Mouse (Mus musculus): ENCODE measurements at regions not wholly inside any gene's neighbourhood (a gene's known extent, or its start where the extent isn't known, plus 50 kb on each side); places are given as distances from the start of the nearest gene placed in this dataset.

DNA sequence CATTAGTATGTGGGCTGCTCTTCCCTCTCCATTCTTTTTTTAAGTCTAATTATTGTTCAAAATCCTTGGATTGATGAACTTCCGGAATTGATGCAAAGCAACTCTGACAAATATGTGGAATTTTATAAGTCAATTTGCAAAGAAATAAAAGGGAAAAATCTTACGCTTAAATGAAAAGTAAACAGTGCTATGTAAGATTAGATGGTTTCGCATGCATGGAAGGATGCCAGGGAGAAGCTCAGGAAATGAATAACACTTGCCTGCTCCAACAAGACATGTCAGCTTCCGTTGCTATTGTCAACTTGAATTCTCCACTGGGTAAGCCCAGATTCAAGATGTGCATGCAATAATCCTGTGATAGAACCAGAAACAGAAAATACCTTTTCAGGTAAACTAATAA is 357.2 kb upstream of the Actbl2 start:
- DNase-seq (ENCODE audit: low spot score), result no peak

DNA sequence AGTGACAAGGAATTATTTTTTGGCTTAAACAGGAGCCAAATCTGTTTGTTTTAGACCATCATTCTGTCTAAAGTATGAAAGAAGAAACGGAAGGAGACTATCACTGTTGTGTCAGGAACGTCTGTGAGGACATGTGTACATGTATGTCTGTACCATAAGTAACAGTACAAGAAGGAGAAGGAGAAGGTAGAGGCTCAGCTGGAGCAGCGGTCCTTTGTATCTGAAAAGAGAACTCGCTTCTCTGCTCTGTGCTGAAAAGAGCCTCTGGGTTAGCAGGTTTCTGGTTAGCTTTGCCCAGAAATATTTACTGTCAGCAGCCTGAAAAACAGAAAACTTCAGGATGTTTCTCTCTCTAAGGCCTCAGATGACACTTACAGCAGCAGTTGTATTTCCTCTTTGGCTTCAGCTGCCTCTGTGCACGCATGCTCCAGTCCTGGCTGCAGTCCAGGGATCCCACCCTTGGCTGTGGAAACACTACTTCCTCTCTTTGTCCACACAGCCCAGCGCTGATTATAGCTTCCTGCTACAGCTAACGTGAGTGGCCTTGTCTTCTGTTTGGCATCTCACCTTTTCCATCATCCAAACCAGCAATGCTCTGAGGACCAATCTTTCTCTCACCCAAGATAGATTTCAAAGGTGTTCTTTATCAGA is 351.7 kb upstream of the Actbl2 start:
- peak; percentile 25 for DNase-seq (ENCODE audit: low spot score)

DNA sequence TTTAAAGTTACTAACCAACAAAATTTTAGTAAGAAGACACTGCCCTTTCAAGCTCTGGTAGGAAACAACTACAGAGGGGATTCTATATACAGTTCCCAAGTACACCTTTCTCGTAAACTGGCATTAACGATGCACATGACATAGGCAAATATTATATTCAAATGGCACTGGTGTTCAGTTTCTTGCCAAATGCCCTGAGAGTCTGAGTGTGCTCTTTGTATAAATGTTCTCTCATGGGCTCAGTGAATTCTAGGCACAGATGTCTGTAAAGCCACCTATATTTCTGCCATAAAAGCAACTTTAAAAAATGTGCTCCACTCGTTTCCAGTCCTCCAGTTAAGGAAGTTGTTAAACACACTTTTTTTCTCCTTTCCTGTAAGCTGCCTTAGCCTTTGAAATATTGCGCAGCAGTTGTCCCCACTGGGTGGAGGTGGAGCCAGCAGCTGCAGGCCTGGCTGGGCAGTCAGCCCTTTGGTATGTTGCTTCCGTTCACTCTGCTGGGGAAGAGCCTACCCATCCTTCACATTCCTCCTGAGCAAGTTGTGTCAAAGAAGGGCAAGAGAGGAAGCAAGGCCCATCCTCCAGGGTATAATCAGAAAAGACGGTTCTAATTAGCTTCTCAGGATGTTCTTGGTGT is 347.4 kb upstream of the Actbl2 start:
- DNase-seq (ENCODE audit: low spot score), result no peak

DNA sequence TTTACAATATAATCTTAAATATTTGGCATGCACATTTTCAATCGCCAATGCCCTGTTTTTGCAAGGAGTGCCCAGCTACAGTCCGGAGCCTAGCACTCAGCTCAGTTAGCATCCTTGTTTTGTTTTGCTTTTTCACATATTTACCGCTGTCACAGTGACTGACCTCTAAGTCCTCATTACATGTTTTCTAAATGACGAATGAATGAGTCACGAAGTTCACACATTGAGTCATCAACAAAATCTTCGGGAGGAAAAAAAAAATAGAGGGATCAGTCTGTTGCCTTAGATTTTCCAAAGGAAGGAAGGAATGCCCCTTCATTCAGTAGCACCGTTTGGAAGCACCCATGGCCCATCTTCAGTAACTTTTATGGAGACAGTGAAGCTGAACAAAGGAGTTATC is 342.9 kb upstream of the Actbl2 start:
- no peak for DNase-seq (ENCODE audit: low spot score)

DNA sequence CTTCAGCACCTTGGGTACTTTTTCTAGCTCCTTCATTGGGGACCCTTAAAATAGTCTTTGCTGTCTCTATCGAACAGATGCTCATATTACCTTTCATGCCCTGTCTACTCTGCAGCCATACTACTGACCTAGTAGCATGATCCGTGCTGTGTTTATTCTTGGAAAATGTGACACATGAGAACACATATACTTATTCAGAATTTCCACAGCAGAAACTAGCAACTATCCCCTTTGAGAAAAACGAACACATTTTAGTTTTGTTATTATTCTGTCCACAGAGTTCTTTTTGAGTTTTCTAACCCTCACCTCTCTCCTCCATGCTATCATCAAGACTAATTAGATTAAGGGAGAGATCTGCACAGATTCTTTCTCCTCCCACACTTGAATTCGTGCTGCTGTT is 341.6 kb upstream of the Actbl2 start:
- DNase-seq (ENCODE audit: low spot score), result no peak

DNA sequence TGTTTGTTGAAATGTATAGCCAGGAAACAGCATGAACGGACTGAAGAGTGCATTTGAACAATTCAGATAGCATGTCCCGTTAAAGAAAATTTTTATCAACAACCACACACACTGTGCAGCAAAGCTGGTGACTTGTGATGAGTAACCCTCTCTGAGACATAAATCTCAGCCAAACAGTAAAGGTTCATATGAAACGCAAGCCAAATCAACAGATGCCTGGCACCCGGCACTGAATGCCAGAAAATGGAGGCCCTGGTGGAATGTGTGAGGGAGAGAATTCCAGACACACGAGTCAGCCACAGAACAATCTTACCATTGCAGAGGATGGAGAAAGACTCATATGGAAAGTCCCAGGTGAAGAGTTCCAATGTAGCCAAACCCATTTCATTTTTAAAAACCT is 341.1 kb upstream of the Actbl2 start:
- DNase-seq (ENCODE audit: low spot score), result no peak

DNA sequence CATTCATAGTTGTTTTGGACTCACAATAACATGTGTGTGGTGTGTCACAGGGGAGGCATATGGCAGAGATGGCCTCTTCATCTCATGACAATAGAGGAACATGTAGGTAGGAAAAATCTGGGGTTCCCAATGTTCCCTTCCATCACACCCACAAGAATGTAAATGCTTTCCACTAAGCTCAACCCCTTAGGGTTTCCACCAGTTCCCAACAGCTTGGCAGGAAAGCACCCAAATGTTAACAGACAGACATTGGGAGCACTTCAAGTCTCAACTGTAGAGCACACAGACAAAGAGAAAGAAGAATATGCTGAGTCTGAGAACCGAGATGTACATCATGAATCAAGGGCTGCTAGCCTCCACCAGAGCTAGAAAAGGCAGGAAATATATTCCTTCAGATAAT is 339.7 kb upstream of the Actbl2 start:
- DNase-seq (ENCODE audit: low spot score), result no peak

DNA sequence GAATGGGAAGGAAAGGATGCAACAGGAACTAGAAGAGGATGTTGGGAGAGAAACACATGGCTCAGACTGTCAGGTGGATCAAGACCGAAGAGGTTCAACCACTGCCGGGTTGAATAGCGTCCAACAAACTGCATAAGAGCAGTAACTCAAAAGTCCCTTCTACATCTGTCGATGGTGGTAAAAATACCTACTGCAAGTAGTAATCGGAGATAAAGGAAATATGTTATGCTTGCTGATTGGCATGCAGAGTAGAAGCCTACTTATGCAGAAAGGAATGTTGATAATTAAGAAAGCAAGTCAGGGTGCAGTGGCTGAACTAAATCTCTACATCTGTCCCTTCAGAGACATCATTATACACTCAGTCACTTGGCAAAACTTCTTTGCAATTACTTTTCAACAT is 330.9 kb upstream of the Actbl2 start:
- no peak for DNase-seq (ENCODE audit: low spot score)

DNA sequence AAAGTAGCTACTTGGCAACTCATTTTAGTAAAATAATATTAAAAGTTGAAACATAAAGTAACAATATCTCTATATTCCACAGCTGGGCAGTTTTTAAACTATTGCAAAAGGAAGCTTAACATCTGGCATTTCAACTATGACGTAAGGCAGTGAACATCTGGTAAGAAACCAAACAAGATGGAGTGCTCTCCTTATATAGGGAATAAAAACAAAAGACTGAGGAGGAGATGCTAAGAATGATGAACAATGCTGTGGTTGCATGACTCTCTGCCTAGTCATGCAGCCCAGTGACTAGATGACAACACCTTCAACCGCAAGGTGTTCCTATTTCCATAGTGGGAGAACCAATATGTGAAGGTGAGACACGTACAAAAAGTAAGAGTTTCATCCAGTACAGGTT is 329.9 kb upstream of the Actbl2 start:
- DNase-seq (ENCODE audit: low spot score), result no peak

DNA sequence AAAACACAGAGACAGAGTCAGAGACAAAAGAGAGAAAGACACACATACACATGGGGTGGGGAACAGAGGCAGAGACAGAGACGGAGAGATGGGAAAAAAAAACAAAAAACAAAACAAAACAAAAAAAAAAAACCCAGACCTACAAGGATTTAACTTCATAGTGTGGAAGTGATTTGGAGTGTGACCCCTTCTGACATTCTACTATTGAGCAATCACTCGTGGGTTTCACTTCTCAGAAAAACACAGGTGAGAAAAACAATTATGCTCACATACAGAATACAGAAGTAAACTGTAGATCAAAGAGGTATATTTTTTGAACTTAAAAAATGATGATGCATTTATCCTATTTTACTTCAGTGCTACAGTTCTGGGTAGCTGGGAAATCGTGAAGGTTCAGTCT is 326.7 kb upstream of the Actbl2 start:
- DNase-seq (ENCODE audit: low spot score), result no peak

DNA sequence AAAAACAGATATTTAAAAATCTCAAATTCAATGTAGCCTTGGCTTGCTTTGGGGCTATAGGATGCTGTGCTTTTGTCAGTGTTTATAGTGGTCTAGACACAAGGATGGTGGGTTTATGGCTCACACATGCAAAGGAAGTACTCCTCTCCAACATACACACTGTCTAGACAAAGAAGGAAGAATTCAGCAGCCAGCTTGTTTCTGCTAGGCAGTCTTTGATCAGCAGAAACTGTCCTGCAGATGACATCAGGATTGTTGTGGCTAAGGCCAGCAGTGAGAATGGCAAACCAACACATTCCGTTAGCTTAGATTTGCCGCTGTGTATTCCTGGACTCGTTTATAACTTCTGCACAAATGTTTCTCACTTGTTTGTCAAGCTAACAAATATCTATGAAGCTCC is 325.9 kb upstream of the Actbl2 start:
- DNase-seq (ENCODE audit: low spot score), result no peak

DNA sequence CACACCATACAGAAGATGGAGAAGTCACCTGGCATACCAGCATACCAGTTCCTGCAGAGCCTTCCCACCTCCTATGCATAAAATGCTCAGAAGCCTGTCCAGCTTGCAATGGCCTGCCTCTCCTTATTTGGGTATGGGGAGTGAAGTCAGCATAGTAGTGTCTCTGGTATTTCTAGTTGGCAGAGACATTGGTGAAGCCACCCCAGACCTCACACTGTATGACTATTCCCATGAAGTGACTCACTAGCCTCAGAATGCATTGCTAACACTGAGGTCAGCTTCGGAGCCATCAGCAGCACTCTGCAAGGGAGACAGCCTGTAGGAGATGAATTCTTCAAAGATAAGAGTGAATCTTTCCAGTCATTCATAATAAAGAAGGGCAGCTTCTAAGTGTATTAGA is 325.2 kb upstream of the Actbl2 start:
- no peak for DNase-seq (ENCODE audit: low spot score)

DNA sequence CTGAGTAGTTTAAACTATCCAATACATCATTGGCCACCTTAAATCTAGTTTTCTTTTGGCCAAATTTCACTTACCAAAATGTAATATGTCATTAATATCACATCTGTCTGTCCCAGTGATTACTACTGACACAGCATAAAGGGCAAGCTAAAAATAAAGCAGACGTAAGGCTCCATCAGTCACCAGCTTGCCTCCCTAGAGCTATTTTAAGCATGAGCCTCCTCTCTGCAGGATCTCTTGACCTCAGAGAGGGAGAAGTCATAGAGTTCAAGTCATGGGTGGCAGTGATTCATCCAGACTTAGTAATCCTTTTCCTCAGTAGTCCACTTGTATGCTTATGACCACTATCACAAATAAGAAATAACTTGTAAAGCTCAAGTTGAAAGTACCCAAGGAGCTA is 313.2 kb upstream of the Actbl2 start:
- DNase-seq (ENCODE audit: low spot score), result no peak

DNA sequence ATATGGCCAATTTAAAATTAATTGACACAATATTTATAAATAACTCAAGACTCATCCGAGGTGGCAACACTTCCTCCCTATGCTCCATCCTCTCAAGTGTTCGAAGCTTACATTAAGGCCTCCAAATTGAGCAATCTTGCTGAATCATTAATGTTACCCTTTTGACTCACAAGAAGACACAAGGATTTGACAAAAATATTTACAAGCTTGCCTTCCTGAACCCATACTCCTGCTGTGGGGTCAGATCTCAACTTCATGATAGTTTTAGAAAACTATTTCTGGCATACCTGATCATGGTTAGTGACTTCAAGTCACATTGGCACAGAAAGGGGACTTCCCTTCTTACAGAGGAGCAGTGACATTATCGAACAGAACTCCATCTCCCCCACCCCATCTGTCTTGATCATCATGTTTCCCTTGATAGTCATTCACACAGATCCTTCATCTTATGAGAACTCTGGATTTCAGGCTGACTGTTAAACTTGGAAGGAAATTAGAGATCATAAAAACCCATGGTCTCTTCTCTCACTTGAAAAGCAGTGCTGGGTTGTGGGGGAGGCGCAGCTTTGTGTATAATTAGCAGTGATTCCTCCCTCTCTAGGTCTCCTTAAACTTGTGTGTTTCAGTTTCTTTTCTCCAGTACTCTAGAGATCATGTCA is 311.7 kb upstream of the Actbl2 start:
- DNase-seq (ENCODE audit: low spot score), result no peak

DNA sequence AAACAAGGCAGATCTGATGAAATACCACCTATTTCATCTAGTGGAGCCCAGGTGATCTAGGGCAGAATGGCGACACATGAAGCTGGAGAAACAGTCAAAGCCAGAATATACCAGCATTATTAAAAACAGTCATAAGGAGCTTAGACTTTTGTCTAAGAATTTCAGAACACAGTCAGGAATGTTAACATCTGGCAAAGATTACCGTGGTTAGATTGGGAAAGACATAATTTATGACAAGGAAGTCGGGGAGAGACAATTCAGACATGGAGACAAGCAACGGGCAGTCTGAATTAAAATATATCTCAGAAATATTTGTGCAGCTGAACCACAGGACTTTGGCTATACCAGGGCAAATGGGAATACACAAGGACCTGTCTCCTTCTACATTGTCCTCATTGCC is 310.8 kb upstream of the Actbl2 start:
- DNase-seq (ENCODE audit: low spot score), result no peak

DNA sequence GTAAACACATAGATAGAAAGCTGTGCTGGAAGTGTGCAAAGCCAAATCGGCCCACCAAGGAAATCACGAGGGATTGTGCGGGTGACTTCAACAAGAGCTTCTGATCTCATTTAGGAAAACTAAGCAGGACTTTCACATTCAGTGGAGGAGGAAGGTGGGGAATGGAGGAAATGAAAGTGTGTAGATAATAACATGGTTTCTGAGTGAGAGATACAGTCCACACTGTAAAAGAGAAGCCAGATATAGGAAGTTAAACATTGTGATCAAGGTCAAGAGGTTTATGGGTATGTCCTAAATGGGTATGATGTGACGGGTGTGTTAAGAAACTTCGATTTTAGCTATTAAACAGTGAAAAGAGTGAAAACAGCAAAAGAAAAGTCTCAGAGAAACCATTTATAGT is 310.1 kb upstream of the Actbl2 start:
- DNase-seq (ENCODE audit: low spot score), result no peak

DNA sequence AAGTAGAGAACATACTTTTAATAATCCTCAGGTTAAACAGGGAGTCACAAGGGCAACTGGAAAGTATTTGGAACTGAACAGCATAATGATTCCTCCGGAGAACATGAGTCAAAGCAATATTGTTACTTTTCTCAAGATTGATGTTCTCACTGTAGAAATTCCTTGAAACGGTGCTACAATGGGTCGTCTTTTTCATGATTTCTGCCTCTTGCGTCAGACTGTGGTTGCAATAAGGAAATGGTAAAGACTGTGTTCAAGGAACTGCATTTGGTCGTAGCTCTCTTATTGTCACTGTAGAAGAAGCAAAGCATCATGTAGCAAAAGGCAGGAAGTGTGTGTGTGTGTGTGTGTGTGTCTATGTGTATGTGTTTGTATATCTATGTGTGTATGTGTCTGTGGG is 294.6 kb upstream of the Actbl2 start:
- DNase-seq (ENCODE audit: low spot score), result no peak

DNA sequence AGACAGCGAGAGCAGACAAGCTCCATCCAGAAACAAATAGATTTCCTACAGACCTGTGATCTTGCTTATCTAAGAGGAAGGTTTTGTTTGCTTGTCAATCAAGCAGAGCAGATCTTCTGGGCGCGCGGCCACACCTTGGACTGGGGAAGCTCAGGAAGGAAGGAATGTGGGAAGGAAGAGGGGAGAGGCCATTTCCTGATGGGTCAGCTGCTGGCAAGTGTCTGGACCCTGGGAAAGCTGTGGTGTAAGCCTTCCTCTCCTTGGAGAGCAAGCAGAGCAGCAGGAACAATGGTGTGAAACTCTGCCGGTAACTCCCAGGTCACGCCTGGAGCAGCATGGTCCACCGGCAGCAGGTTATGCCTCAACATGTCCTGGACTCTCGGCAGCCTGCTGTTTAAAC is 287.7 kb upstream of the Actbl2 start:
- no peak for DNase-seq (ENCODE audit: low spot score)

DNA sequence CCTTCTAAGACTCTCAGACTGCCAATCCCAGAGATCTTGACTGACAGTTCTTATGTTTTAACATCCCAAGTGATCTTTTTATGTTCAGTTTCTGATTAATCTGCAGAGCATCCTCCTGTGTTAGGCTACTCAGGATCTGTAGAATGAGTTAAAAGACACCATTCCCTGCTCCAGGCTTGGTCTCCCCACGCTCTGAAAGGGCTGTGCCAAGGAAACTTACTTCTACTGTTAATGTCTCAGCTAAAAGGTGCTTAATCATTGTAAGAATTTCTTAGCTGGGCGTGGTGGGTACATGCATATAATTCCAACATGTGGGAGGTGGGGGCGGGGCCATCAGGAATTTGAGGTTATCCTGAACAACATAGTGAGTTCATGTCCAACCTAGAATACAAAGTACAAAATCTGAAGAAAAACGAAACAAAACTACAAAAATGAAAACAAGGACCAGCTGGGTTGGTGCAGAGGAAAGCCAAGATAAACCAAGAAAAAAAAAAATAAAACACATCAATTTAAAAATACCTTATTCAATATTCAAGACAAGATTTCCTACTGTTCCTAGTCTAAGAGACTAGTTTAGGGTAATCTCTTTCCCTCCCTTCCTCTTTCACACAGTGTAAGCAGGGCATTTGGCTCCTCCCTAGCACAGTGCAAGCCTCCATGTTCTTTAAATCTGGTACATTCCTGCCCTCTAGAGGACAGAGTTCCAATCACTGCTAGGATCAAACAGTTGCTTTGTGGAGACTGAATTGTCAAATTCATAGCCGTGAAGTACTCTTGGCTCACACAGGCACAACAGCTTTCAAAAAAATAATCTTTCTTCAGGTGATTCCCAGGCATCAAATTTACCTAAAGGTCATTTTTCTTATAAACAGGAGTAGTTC is 286.9 kb upstream of the Actbl2 start:
- DNase-seq (ENCODE audit: low spot score), result no peak

DNA sequence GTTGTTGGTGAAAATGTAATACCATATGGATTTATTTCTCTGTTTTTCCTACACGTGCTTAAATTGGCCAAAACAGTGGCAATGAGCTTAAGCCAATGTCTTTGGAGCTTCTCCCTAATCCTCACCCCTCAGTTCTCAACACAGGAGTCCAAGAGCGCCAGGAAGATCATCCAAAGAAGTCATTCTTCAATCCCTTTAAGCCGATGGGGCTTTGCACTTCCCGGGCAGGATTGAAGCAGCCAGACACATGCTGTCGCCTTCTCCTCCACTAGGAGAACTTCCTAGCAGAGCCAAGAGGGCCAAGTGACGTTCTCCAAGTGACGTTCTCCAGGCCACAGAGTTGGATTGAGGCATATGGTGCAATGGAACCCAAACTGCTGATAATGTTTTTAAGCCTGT is 286.3 kb upstream of the Actbl2 start:
- no peak for DNase-seq (ENCODE audit: low spot score)

DNA sequence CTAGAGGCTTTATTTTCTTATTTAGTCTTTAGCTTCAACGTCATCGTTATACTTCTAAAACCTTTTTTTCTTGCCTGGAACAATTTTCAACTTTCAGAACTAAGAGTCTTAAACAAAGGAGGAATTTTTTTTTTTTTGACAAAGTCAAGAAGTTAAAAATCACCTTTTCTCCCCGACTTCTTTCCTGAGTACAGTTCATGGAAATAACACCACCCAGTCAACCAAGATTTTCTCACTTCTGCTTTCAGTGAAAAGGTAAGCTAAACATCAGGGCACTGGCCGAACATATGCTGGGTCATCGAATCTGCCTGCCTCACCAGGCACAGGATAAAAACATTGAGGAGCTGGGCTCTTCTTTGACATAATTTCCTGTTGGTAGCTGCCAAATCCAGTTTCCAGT is 277.4 kb upstream of the Actbl2 start:
- DNase-seq (ENCODE audit: low spot score), result no peak

DNA sequence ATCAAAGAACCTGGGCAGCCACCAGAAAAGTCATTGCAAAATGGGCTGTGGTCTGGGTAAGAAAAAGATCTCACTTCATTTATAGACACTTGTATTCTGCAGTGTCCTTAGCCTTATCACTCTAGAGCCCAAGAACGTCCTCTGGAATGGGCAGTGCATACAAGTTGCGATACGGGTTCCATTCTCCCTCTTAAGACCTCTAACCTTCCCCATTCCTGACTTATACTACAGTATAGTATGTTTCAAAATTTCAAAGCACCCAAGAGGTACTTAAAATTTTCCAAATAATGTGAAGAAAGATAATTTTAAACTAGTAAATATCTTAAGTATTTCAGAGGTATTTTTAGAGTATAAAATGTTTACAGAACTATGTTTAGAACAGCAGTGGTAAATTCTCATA is 276.8 kb upstream of the Actbl2 start:
- no peak for DNase-seq (ENCODE audit: low spot score)

DNA sequence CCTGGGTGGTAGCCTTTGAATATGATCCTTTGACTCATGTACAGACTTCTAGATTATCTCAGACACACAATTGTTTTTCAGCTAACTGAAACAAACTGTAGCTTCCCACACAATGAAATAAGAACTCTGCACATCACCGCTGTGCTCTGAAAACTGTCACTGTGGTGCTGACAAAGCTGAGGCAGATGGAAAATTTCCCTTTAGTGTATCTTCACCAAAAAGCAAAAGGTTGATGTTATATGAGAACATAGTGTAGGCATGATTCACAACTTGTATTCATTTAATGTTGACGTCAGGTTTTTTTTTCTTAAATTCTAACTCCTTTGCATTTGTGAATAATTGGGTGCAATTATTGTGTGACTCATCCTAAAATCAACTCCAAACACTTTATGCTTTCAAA is 264.1 kb upstream of the Actbl2 start:
- DNase-seq (ENCODE audit: low spot score), result no peak
